Mouse (Mus musculus): ENCODE results near the gene Angptl4.

- no peak for TF ChIP-seq GATA1 (IDR thresholded peaks at IDR 0.05; ENCODE audit: low read length)
- TF ChIP-seq TAL1 (IDR thresholded peaks at IDR 0.05; ENCODE audit: low read length) = no peak
These were observed 1.2 kb downstream of the Angptl4 start for GRCm38 (mm10) chr17:33780431-33780830.

Measured in erythroblast, embryonic 14.5 days (primary cell).